Mouse (Mus musculus): ENCODE data around the gene Pdcd2l. TPM values are rescaled to one million over a fixed set of nuclear protein-coding genes. Genes with fewer than 3 reads are reported as not detected.

The Pdcd2l gene
- polyA plus RNA-seq, 1 experiment: 29.4 TPM

GRCm38 (mm10) chr7:34164671-34165070 lies 31.8 kb downstream of the Pdcd2l start:
- H3K4me3 ChIP-seq (ENCODE audit: insufficient read depth, low read length): no peak overlapping the region
- H3K27ac ChIP-seq (ENCODE audit: insufficient read depth, low read depth, low read length): no peak overlapping the region
- no peak for TF ChIP-seq CTCF (IDR thresholded peaks at IDR 0.05; ENCODE audit: low read depth, low read length)
- TF ChIP-seq POLR2A (IDR thresholded peaks at IDR 0.05; ENCODE audit: borderline replicate concordance, low read depth, low read length): no peak
- peaks cover 4% of the 10 kb centered on the region for H3K4me1 ChIP-seq (ENCODE audit: control insufficient read depth, insufficient read depth, low read length)

- TF ChIP-seq CTCF (IDR thresholded peaks at IDR 0.05; ENCODE audit: low read depth, low read length) (no peak), POLR2A (IDR thresholded peaks at IDR 0.05; ENCODE audit: borderline replicate concordance, low read depth, low read length) (no peak)
- Histone ChIP-seq H3K4me3 (ENCODE audit: insufficient read depth, low read length) (no peak overlapping the region), H3K27ac (ENCODE audit: insufficient read depth, low read depth, low read length) (no peak overlapping the region), H3K4me1 (ENCODE audit: control insufficient read depth, insufficient read depth, low read length) (no peaks in the 10 kb centered on the region)
These were observed 37.3 kb downstream of the Pdcd2l start for GRCm38 (mm10) chr7:34159167-34159566.

GRCm38 (mm10) chr7:34157994-34158393 lies 38.5 kb downstream of the Pdcd2l start:
- H3K4me3 ChIP-seq (ENCODE audit: insufficient read depth, low read length): no peak overlapping the region
- H3K27ac ChIP-seq (ENCODE audit: insufficient read depth, low read depth, low read length): no peak overlapping the region
- no peaks in the 10 kb centered on the region for H3K4me1 ChIP-seq (ENCODE audit: control insufficient read depth, insufficient read depth, low read length)
- TF ChIP-seq CTCF (IDR thresholded peaks at IDR 0.05; ENCODE audit: low read depth, low read length) (no peak), POLR2A (IDR thresholded peaks at IDR 0.05; ENCODE audit: borderline replicate concordance, low read depth, low read length) (no peak)

- no peak overlapping the region for H3K27ac ChIP-seq (ENCODE audit: insufficient read depth, low read depth, low read length)
- no peak overlapping the region for H3K4me3 ChIP-seq (ENCODE audit: insufficient read depth, low read length)
- H3K4me1 ChIP-seq (ENCODE audit: control insufficient read depth, insufficient read depth, low read length): no peaks in the 10 kb centered on the region
- no peak for TF ChIP-seq POLR2A (IDR thresholded peaks at IDR 0.05; ENCODE audit: borderline replicate concordance, low read depth, low read length)
- TF ChIP-seq CTCF (IDR thresholded peaks at IDR 0.05; ENCODE audit: low read depth, low read length): no peak
These were observed 49.3 kb downstream of the Pdcd2l start for GRCm38 (mm10) chr7:34147193-34147592.

GRCm38 (mm10) chr7:34141123-34141522 lies 55.3 kb downstream of the Pdcd2l start:
- no peak overlapping the region for H3K4me3 ChIP-seq (ENCODE audit: insufficient read depth, low read length)
- H3K27ac ChIP-seq (ENCODE audit: insufficient read depth, low read depth, low read length): no peak overlapping the region
- no peak for TF ChIP-seq POLR2A (IDR thresholded peaks at IDR 0.05; ENCODE audit: borderline replicate concordance, low read depth, low read length)
- no peak for TF ChIP-seq CTCF (IDR thresholded peaks at IDR 0.05; ENCODE audit: low read depth, low read length)

GRCm38 (mm10) chr7:34139493-34139892 lies 57.0 kb downstream of the Pdcd2l start:
- TF ChIP-seq CTCF (IDR thresholded peaks at IDR 0.05; ENCODE audit: low read depth, low read length) (no peak), POLR2A (IDR thresholded peaks at IDR 0.05; ENCODE audit: borderline replicate concordance, low read depth, low read length) (no peak)
- Histone ChIP-seq H3K4me1 (ENCODE audit: control insufficient read depth, insufficient read depth, low read length) (peaks cover 3% of the 10 kb centered on the region; the same call in 1 of the 2 replicates), H3K4me3 (ENCODE audit: insufficient read depth, low read length) (no peak overlapping the region), H3K27ac (ENCODE audit: insufficient read depth, low read depth, low read length) (no peak overlapping the region)

More at GRCm38 (mm10) chr7:34141123-34141522, 55.3 kb downstream of the Pdcd2l start:
- H3K4me1 ChIP-seq (ENCODE audit: control insufficient read depth, insufficient read depth, low read length): peaks cover 3% of the 10 kb centered on the region; the same call in 1 of the 2 replicates

Other genes with a start within 250 kb of the Pdcd2l start
- not detected in 2 replicates for gene Scgb2b27, start 182.7 kb downstream of the Pdcd2l start, polyA plus RNA-seq (2012; ENCODE audit: insufficient read depth, insufficient read length, missing spikeins)
- gene Scgb1b27, start 175.2 kb downstream of the Pdcd2l start, polyA plus RNA-seq (2012; ENCODE audit: insufficient read depth, insufficient read length, missing spikeins): not detected in 2 replicates
- gene Scgb1b30, start 101.2 kb downstream of the Pdcd2l start, polyA plus RNA-seq (2012; ENCODE audit: insufficient read depth, insufficient read length, missing spikeins): not detected in 2 replicates
- 3.6 and 4.4 TPM in 2 replicates for gene Wtip, start 63.4 kb downstream of the Pdcd2l start, polyA plus RNA-seq (2012; ENCODE audit: insufficient read depth, insufficient read length, missing spikeins)
- gene Uba2, start 27.1 kb downstream of the Pdcd2l start, polyA plus RNA-seq (2012; ENCODE audit: insufficient read depth, insufficient read length, missing spikeins): 63.1 and 63.8 TPM in 2 replicates
- 630 and 641 TPM in 2 replicates for gene Gpi1, start 33.7 kb upstream of the Pdcd2l start, polyA plus RNA-seq (2012; ENCODE audit: insufficient read depth, insufficient read length, missing spikeins)
- not detected in 2 replicates for gene Gm6096, start 54.4 kb upstream of the Pdcd2l start, polyA plus RNA-seq (2012; ENCODE audit: insufficient read depth, insufficient read length, missing spikeins)
- 16.7 and 18.4 TPM in 2 replicates for gene 4931406P16Rik, start 116.9 kb upstream of the Pdcd2l start, polyA plus RNA-seq (2012; ENCODE audit: insufficient read depth, insufficient read length, missing spikeins)
- 78.6 and 108 TPM in 2 replicates for gene Lsm14a, start 196.7 kb upstream of the Pdcd2l start, polyA plus RNA-seq (2012; ENCODE audit: insufficient read depth, insufficient read length, missing spikeins)

Data from bone marrow macrophage, adult 2 months (primary cell).